Mouse (Mus musculus) bone marrow macrophage, adult 2 months (primary cell): ENCODE data around the gene Rnf11.

Source experiments
- CTCF ChIP-seq: IDR thresholded peaks from 2 replicates; pipeline ENCODE4 v1.5.1; 2012; ENCODE audit warnings: low read depth, mild to moderate bottlenecking, low read length, moderate library complexity
- POLR2A ChIP-seq: IDR thresholded peaks from 2 replicates; pipeline ENCODE4 v1.6.1; 2012; ENCODE audit warnings: mild to moderate bottlenecking, low read depth, low read length, borderline replicate concordance

- no peak for TF ChIP-seq CTCF
- no peak for TF ChIP-seq POLR2A
Observed at GRCm38 (mm10) chr4:109417998-109418397, 66.5 kb downstream of the Rnf11 start.
